Mouse (Mus musculus) ES-E14 (cell line): Measurements from ENCODE around the gene Traf1. TPM values are rescaled to one million over a fixed set of nuclear protein-coding genes. Genes with fewer than 3 reads are reported as not detected.

ENCODE experiments used
- DNase-seq: peaks from one replicate; pipeline ENCODE4 v3.0.0-alpha.2; 2013; ENCODE audit warnings: low read depth, low spot score
- H3K27ac ChIP-seq: 2 replicates; pipeline ENCODE4 v1.5.1; 2012; ENCODE audit warnings: low read depth, mild to moderate bottlenecking, low read length, moderate library complexity, mixed read lengths; ENCODE audit not compliant: poor library complexity, insufficient read depth, severe bottlenecking
- H3K36me3 ChIP-seq: 2 replicates; pipeline ENCODE4 v1.6.1; 2012; ENCODE audit warnings: mild to moderate bottlenecking, low read length, moderate library complexity, mixed read lengths; ENCODE audit not compliant: control insufficient read depth, poor library complexity, insufficient read depth, severe bottlenecking
- H3K4me1 ChIP-seq, 2 experiments: fragments of 150-350 bp in 1 of 2; sonication (generic) in 1 of 2; 2 replicates each; pipeline ENCODE4 v1.6.1; 2012; ENCODE audit warnings: low read length in 2 of 2, mild to moderate bottlenecking in 1 of 2, mixed read lengths in 1 of 2; ENCODE audit not compliant: control insufficient read depth in 2 of 2, insufficient read depth in 2 of 2, poor library complexity in 1 of 2
- H3K4me3 ChIP-seq, 2 experiments: fragments of 150-350 bp in 1 of 2; sonication (generic) in 1 of 2; 2 replicates each; pipeline ENCODE4 v1.5.1; 2012; ENCODE audit warnings: low read length in 2 of 2, low read depth in 1 of 2, mild to moderate bottlenecking in 1 of 2, mixed read lengths in 1 of 2; ENCODE audit not compliant: insufficient read depth in 1 of 2, poor library complexity in 1 of 2, severe bottlenecking in 1 of 2
- H3K9ac ChIP-seq: 2 replicates; pipeline ENCODE4 v1.6.1; 2012; ENCODE audit warnings: low read depth, mild to moderate bottlenecking, low read length, mixed read lengths; ENCODE audit not compliant: poor library complexity, insufficient read depth, severe bottlenecking
- H3K9me3 ChIP-seq: fragments of 150-350 bp; sonication (generic); 2 replicates; pipeline ENCODE4 v1.6.1; 2012; ENCODE audit warnings: low read depth, mild to moderate bottlenecking, low read length; ENCODE audit not compliant: control insufficient read depth, insufficient read depth
- CHD2 ChIP-seq: IDR thresholded peaks from 2 replicates; pipeline ENCODE4 v1.6.1; 2014; ENCODE audit warnings: mild to moderate bottlenecking, low read depth, low read length, inconsistent platforms
- HCFC1 ChIP-seq: IDR thresholded peaks from 2 replicates; pipeline ENCODE4 v1.6.1; 2012; ENCODE audit warnings: low read length, inconsistent platforms, borderline replicate concordance; ENCODE audit not compliant: insufficient read depth
- MAFK ChIP-seq: IDR thresholded peaks from 2 replicates; pipeline ENCODE4 v1.6.1; 2014; ENCODE audit warnings: mild to moderate bottlenecking, low read depth, low read length, inconsistent platforms; ENCODE audit not compliant: insufficient read depth
- ZC3H11A ChIP-seq: IDR thresholded peaks from 2 replicates; pipeline ENCODE4 v1.6.1; 2012; ENCODE audit warnings: low read depth, mild to moderate bottlenecking, inconsistent platforms, low read length, borderline replicate concordance
- ZNF384 ChIP-seq: IDR thresholded peaks from 2 replicates; pipeline ENCODE4 v1.6.1; 2012; ENCODE audit warnings: low read depth, low read length, inconsistent platforms
- in situ Hi-C, 2 experiments: fragments of 600-800 bp; cut with MboI; formaldehyde crosslinking; loops; one replicate each; pipeline ENCODE4 v1.15.1; 2025; ENCODE audit warnings: low sequenced_read_pairs in 2 of 2, inconsistent platforms in 1 of 2; ENCODE audit not compliant: unreplicated experiment in 2 of 2
- total RNA-seq: library from RNA; depleted of rRNA; stranded (reverse); fragments of 300-350 nt; gene quantifications from 2 replicates; pipeline ENCODE4 v1.2.3, GENCODE M21; 2012

The Traf1 gene
- total RNA-seq, 1 experiment = 1.3 TPM

DNA sequence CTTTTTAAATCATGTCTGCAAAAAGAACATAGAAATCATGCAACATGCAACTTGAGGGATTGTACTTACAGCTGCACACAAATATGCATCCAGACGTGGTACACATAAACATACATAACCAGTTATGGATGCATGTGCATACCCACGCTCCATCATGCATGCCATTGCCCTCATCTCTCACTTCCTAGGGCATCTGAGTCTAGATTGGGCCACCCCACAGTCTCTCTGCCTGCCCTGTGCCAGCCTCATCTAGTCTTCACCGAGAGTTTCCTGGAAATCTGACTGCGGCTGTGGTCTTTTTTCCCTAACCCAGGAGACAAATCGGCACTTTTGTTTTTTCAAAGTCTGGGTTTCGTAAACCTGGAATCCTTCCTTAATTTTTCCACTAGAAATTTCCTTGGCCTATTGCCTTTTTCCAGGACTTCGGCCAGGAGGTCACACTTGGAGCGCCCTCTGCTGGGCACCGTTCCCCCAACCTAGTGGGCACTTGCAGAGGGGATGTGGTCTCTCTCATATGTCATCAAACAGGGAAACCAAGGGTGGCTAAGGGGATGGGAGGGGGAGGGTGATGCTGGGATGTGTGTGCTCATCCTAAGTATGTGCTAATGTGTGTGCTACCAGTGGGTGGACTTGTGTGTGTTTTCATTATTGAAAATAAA is 8.6 kb upstream of the Traf1 start:
- in situ Hi-C loops = no loop called here
- no peak for TF ChIP-seq HCFC1
- no peak for TF ChIP-seq CHD2
- TF ChIP-seq ZC3H11A = no peak; the same call in 1 of the 2 replicates
- TF ChIP-seq MAFK = no peak
- TF ChIP-seq ZNF384 = no peak
- no peak overlapping the region for H3K9ac ChIP-seq
- no peaks in the 10 kb centered on the region for H3K36me3 ChIP-seq
- peaks cover 3 to 6% of the 10 kb centered on the region in 2 experiments; a peak in 1 of 4 replicates for H3K4me1 ChIP-seq
- no peak overlapping the region for H3K27ac ChIP-seq
- peak; percentile 55 for DNase-seq
- H3K9me3 ChIP-seq = no peaks in the 10 kb centered on the region
- no peak overlapping the region for H3K4me3 ChIP-seq

DNA sequence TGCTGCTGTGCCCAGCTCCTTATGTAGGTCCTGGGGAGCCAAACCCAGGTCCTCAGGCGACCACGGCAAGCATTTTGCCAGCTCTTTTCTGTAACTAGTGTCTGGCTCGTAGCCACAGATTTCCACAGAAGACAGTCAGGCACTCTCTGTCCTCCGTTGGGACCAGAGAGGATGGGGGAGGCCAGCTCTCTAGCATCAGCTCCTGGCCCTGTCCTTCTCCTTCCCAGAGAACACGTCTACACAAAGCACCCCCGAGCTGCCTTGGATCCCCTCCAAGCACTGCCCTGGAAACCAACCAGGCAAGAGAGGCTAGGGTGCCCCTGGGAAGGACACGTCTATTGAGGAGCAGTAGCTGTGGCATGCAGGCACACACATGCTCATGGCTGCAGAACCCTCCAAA is 7.6 kb upstream of the Traf1 start:
- no peak overlapping the region for H3K27ac ChIP-seq
- TF ChIP-seq HCFC1 = no peak
- TF ChIP-seq MAFK = no peak
- TF ChIP-seq ZC3H11A = no peak
- no peak for TF ChIP-seq ZNF384
- no peak for TF ChIP-seq CHD2
- no peak overlapping the region for H3K9ac ChIP-seq
- H3K4me3 ChIP-seq = no peak overlapping the region
- no peaks in the 10 kb centered on the region for H3K9me3 ChIP-seq
- no peak for DNase-seq
- no peaks in the 10 kb centered on the region for H3K36me3 ChIP-seq
- H3K4me1 ChIP-seq = peaks cover 3 to 10% of the 10 kb centered on the region in 2 experiments; a peak in 1 of 4 replicates
- in situ Hi-C loops = no loop called here

DNA sequence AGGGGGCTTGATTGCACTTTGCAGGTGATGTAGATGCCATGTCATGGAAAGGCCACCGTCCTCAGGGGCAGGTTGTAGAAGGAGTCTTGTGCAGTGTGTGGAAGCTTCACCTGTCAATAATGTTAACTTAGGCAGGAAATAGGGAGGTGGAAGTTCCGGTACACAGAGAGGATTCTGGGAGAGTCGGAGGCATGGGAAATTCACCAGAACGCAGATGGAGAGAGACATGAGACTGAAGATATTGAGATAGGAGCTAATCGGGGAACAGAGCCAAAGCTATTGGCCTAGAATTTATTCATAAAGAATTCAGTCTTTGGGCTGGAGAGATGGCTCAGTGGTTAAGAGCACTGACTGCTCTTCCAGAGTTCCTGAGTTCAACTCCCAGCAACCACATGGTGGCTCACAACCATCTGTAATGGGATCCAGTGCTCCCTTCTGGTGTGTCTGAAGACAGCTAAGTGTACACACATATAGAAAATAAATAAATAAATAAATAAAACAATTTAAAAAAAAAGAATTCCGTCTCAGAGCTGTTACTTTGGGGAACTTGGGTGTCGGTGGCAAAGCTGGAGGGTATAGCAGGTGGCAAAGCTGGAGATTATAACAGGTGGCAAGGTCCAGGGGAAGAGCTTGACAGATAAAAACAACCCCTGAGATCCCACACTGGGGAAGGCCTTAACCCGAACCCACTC is 4.8 kb upstream of the Traf1 start:
- Histone ChIP-seq H3K36me3 (no peaks in the 10 kb centered on the region), H3K27ac (no peak overlapping the region), H3K4me1 (peaks cover 5 to 14% of the 10 kb centered on the region in 2 experiments; a peak in 3 of 4 replicates), H3K9me3 (no peaks in the 10 kb centered on the region), H3K4me3 (no peak overlapping the region), H3K9ac (no peak overlapping the region)
- TF ChIP-seq ZNF384 (no peak), MAFK (no peak), CHD2 (no peak), HCFC1 (no peak), ZC3H11A (no peak)
- DNase-seq = no peak
- in situ Hi-C loops = no loop called here

GRCm38 (mm10) chr2:34965806-34966205 is 4.2 kb upstream of the Traf1 start:
- TF ChIP-seq ZC3H11A = no peak
- TF ChIP-seq HCFC1 = no peak
- TF ChIP-seq MAFK = no peak
- TF ChIP-seq CHD2 = no peak
- TF ChIP-seq ZNF384 = no peak
- in situ Hi-C loops = no loop called here
- H3K4me3 ChIP-seq = no peak overlapping the region; a peak in 1 of 4 replicates
- H3K36me3 ChIP-seq = no peaks in the 10 kb centered on the region
- no peak for DNase-seq
- H3K27ac ChIP-seq = no peak overlapping the region
- no peak overlapping the region for H3K9ac ChIP-seq
- H3K4me1 ChIP-seq = peaks cover 5 to 14% of the 10 kb centered on the region in 2 experiments; a peak in 3 of 4 replicates
- no peaks in the 10 kb centered on the region for H3K9me3 ChIP-seq
